Mouse (Mus musculus) embryonic facial prominence, embryonic 12.5 days (tissue): ENCODE measurements at regions not wholly inside any gene's neighbourhood (a gene's known extent, or its start where the extent isn't known, plus 50 kb on each side); places are given as distances from the start of the nearest gene placed in this dataset.
A peak's percentile ranks its signal among the peaks of the same experiment; 100 is the strongest.

ENCODE experiments used
- ATAC-seq: fragments of 200-750 bp; cut with Nextera tagmentation; 2 replicates; pipeline ENCODE4 v1.8.0; 2017; ENCODE audit not compliant: insufficient number of reproducible peaks, insufficient read depth, low FRiP score, low TSS enrichment
- H3K27ac ChIP-seq: fragments of 300-500 bp; sonication (generic); 2 replicates; pipeline ENCODE4 v1.5.1; 2016; ENCODE audit warnings: mild to moderate bottlenecking
- H3K27me3 ChIP-seq: fragments of 300-500 bp; sonication (generic); 2 replicates; pipeline ENCODE4 v1.6.1; 2016; ENCODE audit warnings: mild to moderate bottlenecking, moderate library complexity
- H3K36me3 ChIP-seq: fragments of 300-500 bp; sonication (generic); 2 replicates; pipeline ENCODE4 v1.6.1; 2016; ENCODE audit warnings: mild to moderate bottlenecking
- H3K4me1 ChIP-seq: fragments of 300-500 bp; sonication (generic); 2 replicates; pipeline ENCODE4 v1.6.1; 2016
- H3K4me2 ChIP-seq: fragments of 300-500 bp; sonication (generic); replicated peaks from 2 replicates; pipeline ENCODE4 v1.6.1; 2016; ENCODE audit warnings: mild to moderate bottlenecking, moderate library complexity
- H3K4me3 ChIP-seq: fragments of 300-500 bp; sonication (generic); 2 replicates; pipeline ENCODE4 v1.5.1; 2016; ENCODE audit warnings: mild to moderate bottlenecking
- H3K9ac ChIP-seq: fragments of 300-500 bp; sonication (generic); 2 replicates; pipeline ENCODE4 v1.6.1; 2016; ENCODE audit warnings: mild to moderate bottlenecking, moderate library complexity
- H3K9me3 ChIP-seq: fragments of 300-500 bp; sonication (generic); 2 replicates; pipeline ENCODE4 v1.6.1; 2016; ENCODE audit warnings: mild to moderate bottlenecking, moderate library complexity
- WGBS: fragments of 180-500 bp; shearing (Covaris S2); methylation state at CpG from one replicate; pipeline ENCODE4 v1.1.7; 2016; 5-methylcytosine and 5-hydroxymethylcytosine counted together

DNA sequence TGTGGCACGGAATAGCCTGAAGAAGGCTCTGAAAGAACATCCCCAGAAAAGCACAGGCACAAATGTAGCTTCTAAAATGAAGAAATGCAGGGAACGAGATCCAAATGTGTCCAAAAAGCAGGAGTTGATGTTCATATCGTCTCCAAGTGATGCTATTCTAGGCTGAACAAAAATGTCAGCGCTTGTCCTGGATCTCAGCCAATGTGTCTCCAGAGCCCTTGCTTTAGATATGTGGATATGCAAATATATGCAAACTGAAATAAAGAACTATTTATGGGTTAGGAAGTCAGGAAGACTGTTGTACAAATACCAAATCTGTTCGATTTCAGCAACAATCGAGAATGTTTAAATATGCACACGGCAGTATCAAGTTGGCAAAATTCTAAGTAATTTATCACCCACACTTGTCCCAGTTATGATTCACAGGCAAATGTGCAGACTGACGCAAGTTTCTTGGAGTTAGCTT, 320.4 kb downstream of the Synb start:
- no peak for ATAC-seq
- 0 out of 2 replicates have a peak, but pooled peaks cover 3% of the 10 kb centered on the region for H3K4me1 ChIP-seq
- H3K9me3 ChIP-seq, result no peaks in the 10 kb centered on the region
- no peak overlapping the region for H3K4me2 ChIP-seq
- H3K36me3 ChIP-seq, result no peaks in the 10 kb centered on the region
- H3K27me3 ChIP-seq, result no peaks in the 10 kb centered on the region
- H3K27ac ChIP-seq, result no peak overlapping the region
- H3K4me3 ChIP-seq, result no peak overlapping the region
- H3K9ac ChIP-seq, result no peak overlapping the region
- WGBS, result 79% methylated on average over 8 of the region's 8 CpGs

DNA sequence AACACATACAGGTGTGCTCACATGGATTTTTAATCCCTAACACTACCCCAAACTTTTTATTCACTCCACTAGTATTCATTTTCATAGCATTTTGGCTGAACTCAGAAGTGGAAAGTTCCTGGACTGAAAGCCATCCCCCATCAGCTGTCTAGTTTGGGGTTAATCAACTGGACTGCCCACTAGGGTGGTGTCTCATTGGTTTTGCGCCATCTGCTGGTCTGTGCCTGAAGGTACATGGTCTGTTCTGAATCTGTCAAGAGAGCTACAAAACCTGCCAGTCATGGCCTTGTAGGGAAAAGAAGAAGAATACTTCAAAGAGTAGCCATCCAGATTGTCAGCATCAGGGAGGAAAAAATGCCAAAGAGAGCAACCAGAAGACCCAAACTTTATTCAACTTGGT, 327.3 kb downstream of the Synb start:
- WGBS, result 0% methylated on average over 1 of the region's 1 CpGs
- no peak overlapping the region for H3K4me2 ChIP-seq

DNA sequence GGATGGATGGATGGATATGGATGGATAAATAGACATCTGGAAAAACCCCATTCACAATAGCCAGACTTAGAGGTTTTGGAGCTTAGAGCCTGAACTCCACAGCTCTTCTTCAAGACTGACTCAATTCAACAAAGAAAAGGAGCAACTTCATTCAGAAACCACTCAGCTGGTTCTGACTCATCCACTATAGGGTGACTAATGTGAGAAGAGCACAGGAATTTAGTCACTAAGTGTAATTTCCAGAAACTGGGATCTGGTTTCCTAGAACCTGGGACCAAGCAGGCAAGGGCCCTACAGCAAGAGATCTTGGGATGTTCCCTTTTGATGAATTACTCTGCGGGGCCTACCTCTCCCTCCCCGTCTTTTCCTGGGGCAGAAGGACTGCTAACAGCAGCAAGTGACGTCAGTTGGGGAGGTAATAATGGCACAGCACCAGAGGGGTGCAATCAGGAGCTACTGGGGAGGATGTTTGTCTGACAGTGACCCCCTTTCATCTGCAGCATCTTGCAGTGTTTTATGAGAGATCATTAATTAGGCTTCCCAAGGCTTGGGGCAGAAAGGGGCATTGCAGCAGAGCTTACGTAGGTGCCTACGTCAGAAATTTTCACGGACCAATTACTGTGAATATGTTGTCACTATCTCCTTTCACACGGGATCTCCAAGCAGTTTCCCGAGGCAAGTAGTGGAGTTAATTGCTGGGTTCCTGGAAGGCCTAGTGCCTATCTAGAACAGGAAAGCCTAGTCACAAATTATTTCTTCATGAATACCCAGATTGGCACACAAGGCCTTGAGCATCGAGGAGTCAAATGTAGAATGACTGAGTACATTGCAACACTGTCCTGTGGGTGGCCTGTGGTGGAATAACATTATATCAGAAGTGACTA, 339.3 kb downstream of the Synb start:
- 67% methylated on average over 9 of the region's 9 CpGs for WGBS
- no peak for ATAC-seq
- Histone ChIP-seq H3K4me3 (no peak overlapping the region), H3K9ac (no peak overlapping the region), H3K9me3 (no peaks in the 10 kb centered on the region), H3K27me3 (no peaks in the 10 kb centered on the region), H3K27ac (no peak overlapping the region), H3K4me2 (no peak overlapping the region), H3K4me1 (no peaks in the 10 kb centered on the region), H3K36me3 (no peaks in the 10 kb centered on the region)

More for the DNA sequence above, 327.3 kb downstream of the Synb start:
- no peak for ATAC-seq
- no peak overlapping the region for H3K27ac ChIP-seq
- no peak overlapping the region for H3K4me3 ChIP-seq
- H3K36me3 ChIP-seq, result no peaks in the 10 kb centered on the region
- H3K27me3 ChIP-seq, result no peaks in the 10 kb centered on the region
- no peaks in the 10 kb centered on the region for H3K9me3 ChIP-seq
- H3K9ac ChIP-seq, result no peak overlapping the region
- no peaks in the 10 kb centered on the region for H3K4me1 ChIP-seq

DNA sequence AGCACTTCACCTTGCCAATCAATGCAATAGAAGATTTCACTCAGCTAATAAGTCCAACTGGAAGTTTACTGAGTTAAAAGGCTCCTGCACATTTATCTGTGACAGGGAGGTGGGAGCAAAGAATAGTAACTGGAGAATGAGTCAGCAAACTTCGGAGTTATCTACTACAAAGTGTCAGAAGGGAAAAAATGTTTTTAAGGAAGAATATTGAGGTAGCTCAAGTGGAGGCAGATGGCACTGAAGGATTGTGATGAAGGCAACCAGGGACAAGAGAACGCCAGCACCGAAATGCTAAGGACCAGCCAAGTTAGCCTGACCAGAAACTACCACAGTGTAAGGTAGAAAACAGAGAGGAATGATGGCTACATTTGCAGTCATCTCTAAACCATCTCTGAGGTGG, 348.2 kb downstream of the Synb start:
- 81% methylated on average over 3 of the region's 3 CpGs for WGBS

DNA sequence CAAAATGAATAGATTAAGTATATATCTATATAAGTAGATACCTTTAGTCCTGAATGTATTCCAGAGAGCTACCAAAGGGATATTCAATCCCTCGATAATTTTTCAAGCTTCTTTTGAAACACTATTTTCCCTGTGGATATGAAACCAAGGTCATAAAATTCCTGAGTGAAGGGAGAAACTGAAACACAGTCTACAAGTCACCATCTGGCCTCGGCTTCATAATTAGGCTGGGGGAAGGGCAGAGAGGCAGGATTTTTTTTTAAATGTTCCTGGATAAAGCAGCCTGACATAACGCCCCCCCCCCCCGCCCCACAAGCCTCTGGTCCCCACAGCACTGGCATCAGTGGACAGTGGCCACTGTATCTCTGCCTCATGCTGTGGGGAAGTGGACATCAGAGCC, 348.7 kb downstream of the Synb start:
- H3K36me3 ChIP-seq, result no peaks in the 10 kb centered on the region
- H3K9ac ChIP-seq, result no peak overlapping the region
- no peaks in the 10 kb centered on the region for H3K27me3 ChIP-seq
- H3K4me1 ChIP-seq, result peaks cover 18% of the 10 kb centered on the region; the same call in 1 of the 2 replicates
- no peaks in the 10 kb centered on the region for H3K9me3 ChIP-seq
- ATAC-seq, result no peak
- WGBS, result 22% methylated on average over 4 of the region's 4 CpGs
- H3K4me3 ChIP-seq, result no peak overlapping the region
- no peak overlapping the region for H3K27ac ChIP-seq
- H3K4me2 ChIP-seq, result no peak overlapping the region

More for the DNA sequence above, 348.2 kb downstream of the Synb start:
- no peaks in the 10 kb centered on the region for H3K36me3 ChIP-seq
- H3K4me2 ChIP-seq, result no peak overlapping the region
- H3K9me3 ChIP-seq, result no peaks in the 10 kb centered on the region
- peaks cover 18% of the 10 kb centered on the region; the same call in 1 of the 2 replicates for H3K4me1 ChIP-seq
- no peaks in the 10 kb centered on the region for H3K27me3 ChIP-seq
- no peak overlapping the region for H3K4me3 ChIP-seq
- no peak for ATAC-seq
- H3K27ac ChIP-seq, result no peak overlapping the region
- no peak overlapping the region for H3K9ac ChIP-seq

- Histone ChIP-seq H3K4me3 (no peak overlapping the region), H3K4me2 (no peak overlapping the region), H3K27me3 (no peaks in the 10 kb centered on the region), H3K9ac (no peak overlapping the region), H3K4me1 (peaks cover 16% of the 10 kb centered on the region; the same call in 1 of the 2 replicates), H3K27ac (no peak overlapping the region), H3K9me3 (no peaks in the 10 kb centered on the region), H3K36me3 (no peaks in the 10 kb centered on the region)
- 90% methylated on average over 2 of the region's 2 CpGs for WGBS
- no peak for ATAC-seq
These were observed 352.3 kb downstream of the Synb start for GRCm38 (mm10) chr14:68941759-68942158.

DNA sequence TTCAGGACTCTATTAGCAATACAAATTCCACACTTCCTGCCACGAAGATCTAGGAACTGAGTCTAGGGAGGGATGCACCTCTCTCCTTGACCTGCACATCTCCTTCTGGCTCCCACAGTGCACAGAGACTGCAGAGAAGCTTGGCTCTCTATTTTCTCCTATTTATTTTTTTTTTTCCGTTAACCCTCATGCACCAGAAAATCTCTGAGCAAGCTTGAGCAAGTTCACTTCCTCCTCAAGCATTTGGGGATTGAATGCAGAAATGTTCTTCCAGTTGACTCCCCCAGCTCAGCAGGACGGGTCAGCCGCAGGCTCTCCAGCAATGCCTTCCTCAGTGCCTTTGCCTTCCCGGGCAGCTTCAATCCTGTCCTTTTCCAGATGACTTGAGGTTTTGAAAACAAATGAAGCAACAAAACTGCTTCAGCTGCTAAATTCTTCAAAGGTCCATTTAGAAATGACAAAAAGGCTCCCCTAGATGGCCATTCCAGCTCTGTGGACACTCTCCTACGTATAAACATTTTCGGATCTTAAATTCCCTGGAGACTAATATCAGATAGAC, 352.9 kb downstream of the Synb start:
- no peaks in the 10 kb centered on the region for H3K27me3 ChIP-seq
- H3K27ac ChIP-seq, result no peak overlapping the region
- H3K4me1 ChIP-seq, result peaks cover 15% of the 10 kb centered on the region; the same call in 1 of the 2 replicates
- H3K4me2 ChIP-seq, result no peak overlapping the region
- H3K4me3 ChIP-seq, result no peak overlapping the region
- H3K9ac ChIP-seq, result no peak overlapping the region
- no peak for ATAC-seq
- 46% methylated on average over 7 of the region's 7 CpGs for WGBS
- no peaks in the 10 kb centered on the region for H3K36me3 ChIP-seq
- H3K9me3 ChIP-seq, result 0 out of 2 replicates have a peak, but pooled peaks cover 2% of the 10 kb centered on the region

- Histone ChIP-seq H3K27ac (no peak overlapping the region), H3K27me3 (no peaks in the 10 kb centered on the region), H3K4me2 (peak overlapping the region; percentile 41), H3K9me3 (0 out of 2 replicates have a peak, but pooled peaks cover 4% of the 10 kb centered on the region), H3K4me3 (no peak overlapping the region), H3K4me1 (peaks cover 14% of the 10 kb centered on the region), H3K9ac (no peak overlapping the region), H3K36me3 (no peaks in the 10 kb centered on the region)
- WGBS, result 49% methylated on average over 6 of the region's 6 CpGs
- ATAC-seq, result no peak; the same call in 1 of the 2 replicates
These were observed 358.8 kb downstream of the Synb start for GRCm38 (mm10) chr14:68935303-68935662.

DNA sequence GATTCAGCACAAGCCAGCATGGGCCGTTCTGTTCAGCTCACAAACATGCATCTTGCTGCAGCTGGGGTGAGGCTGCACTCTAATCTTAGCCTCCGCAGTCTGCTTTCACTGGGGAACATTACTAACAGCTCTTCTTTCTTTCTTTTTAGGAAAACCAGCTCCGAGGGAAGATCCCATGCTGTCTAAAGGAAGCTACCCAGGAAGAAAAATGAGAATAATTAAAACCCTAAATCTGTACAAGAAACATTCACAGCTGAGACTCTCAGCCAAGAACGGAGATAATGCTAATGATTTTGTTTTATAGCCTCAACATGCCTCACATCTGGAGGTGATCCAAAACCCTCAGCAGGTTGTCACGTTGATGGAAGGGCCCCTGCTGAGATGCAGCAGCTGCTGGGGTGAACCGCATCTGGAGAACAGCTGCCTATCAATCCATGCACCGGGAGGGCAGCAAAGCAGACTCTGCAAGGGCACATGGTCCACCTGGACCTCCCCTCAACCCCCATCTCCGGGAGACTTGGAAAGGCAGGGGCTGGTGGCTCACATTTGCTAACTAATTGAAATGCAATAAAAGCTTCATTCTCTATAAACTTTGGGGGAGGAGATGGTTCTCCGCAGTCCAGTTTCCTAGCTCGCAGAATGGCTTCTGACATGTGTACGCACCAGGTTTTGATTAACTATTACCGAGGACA, 359.3 kb downstream of the Synb start:
- peak overlapping the region; percentile 41 for H3K4me2 ChIP-seq
- H3K27me3 ChIP-seq, result no peaks in the 10 kb centered on the region
- H3K9ac ChIP-seq, result no peak overlapping the region
- 0 out of 2 replicates have a peak overlapping the region, but pooled peaks have one; percentile 23 for H3K27ac ChIP-seq
- peaks cover 14% of the 10 kb centered on the region for H3K4me1 ChIP-seq
- ATAC-seq, result peak; percentile 92
- 0 out of 2 replicates have a peak, but pooled peaks cover 4% of the 10 kb centered on the region for H3K9me3 ChIP-seq
- H3K4me3 ChIP-seq, result no peak overlapping the region
- no peaks in the 10 kb centered on the region for H3K36me3 ChIP-seq
- WGBS, result 13% methylated on average over 12 of the region's 12 CpGs

- 54% methylated on average over 4 of the region's 4 CpGs for WGBS
- no peaks in the 10 kb centered on the region for H3K27me3 ChIP-seq
- H3K4me1 ChIP-seq, result peaks cover 12% of the 10 kb centered on the region
- no peak for ATAC-seq
- no peak overlapping the region for H3K27ac ChIP-seq
- H3K9me3 ChIP-seq, result no peaks in the 10 kb centered on the region
- no peaks in the 10 kb centered on the region for H3K36me3 ChIP-seq
- no peak overlapping the region for H3K9ac ChIP-seq
- H3K4me2 ChIP-seq, result no peak overlapping the region
- H3K4me3 ChIP-seq, result no peak overlapping the region
These were observed 366.3 kb downstream of the Synb start for GRCm38 (mm10) chr14:68927814-68928213.

GRCm38 (mm10) chr14:68923054-68923453, 371.0 kb downstream of the Synb start:
- no peaks in the 10 kb centered on the region; the same call in 1 of the 2 replicates for H3K9me3 ChIP-seq
- peaks cover 19% of the 10 kb centered on the region for H3K4me1 ChIP-seq
- H3K4me2 ChIP-seq, result no peak overlapping the region
- no peak overlapping the region for H3K9ac ChIP-seq
- 1% methylated on average over 2 of the region's 2 CpGs for WGBS
- H3K27me3 ChIP-seq, result no peaks in the 10 kb centered on the region
- peak; percentile 81 for ATAC-seq
- no peaks in the 10 kb centered on the region for H3K36me3 ChIP-seq
- H3K27ac ChIP-seq, result no peak overlapping the region
- H3K4me3 ChIP-seq, result no peak overlapping the region
